Comparison of ENCODE assay signal across 15 mouse cellular contexts in genomic region chr7:143371336-143371735, GRCm38 (mm10).
"Had no signal": no experiment of that assay in that cellular context is flagged by ENCODE, and none has a peak within 500 bp of the region (broad histone marks: within the 10 kb centered on the region; RNA-seq: fewer than 3 reads in every experiment).

No protein-coding gene starts in this region.

- H3K4me2 ChIP-seq: limb, embryonic 12.5 days; liver, embryonic 13.5 days; midbrain, embryonic 12.5 days had no signal

- H3K36me3 ChIP-seq: limb, embryonic 12.5 days; liver, embryonic 13.5 days; midbrain, embryonic 12.5 days had no signal

- DNase-seq: kidney, postnatal 10 days; kidney, postnatal 4 days; liver; liver, embryonic 13.5 days; liver, postnatal 0 days; lung, postnatal 10 days; right cerebral cortex, adult 18-20 months; right cerebral cortex, postnatal 25 days; thymus, adult 2 months; thymus, postnatal 25 days had no signal

- H3K9ac ChIP-seq: limb, embryonic 12.5 days; liver, embryonic 13.5 days; liver, postnatal 0 days; midbrain, embryonic 12.5 days had no signal

- H3K4me3 ChIP-seq: layer of hippocampus, adult 2 months; limb, embryonic 12.5 days; liver, embryonic 13.5 days; megakaryocyte, embryonic 14.5 days; midbrain, embryonic 12.5 days had no signal

- ATAC-seq: liver, postnatal 0 days had no signal

- H3K27me3 ChIP-seq: limb, embryonic 12.5 days; liver, embryonic 13.5 days had no signal

- H3K9me3 ChIP-seq: limb, embryonic 12.5 days; liver, embryonic 13.5 days; megakaryocyte, embryonic 14.5 days; midbrain, embryonic 12.5 days had no signal

- H3K27ac ChIP-seq: layer of hippocampus, adult 2 months; limb, embryonic 12.5 days; liver, embryonic 13.5 days; macrophage; midbrain, embryonic 12.5 days had no signal
